Mouse (Mus musculus): Measurements from ENCODE around the gene Cox7a2l.

- TF ChIP-seq POLR2A (IDR thresholded peaks at IDR 0.05; ENCODE audit: extremely low read depth, insufficient read depth, low read length) (no peak), CTCF (IDR thresholded peaks at IDR 0.05; ENCODE audit: low read depth, low read length) (no peak)
Measured at GRCm38 (mm10) chr17:83452451-83452850, 64.7 kb downstream of the Cox7a2l start.
